Mouse (Mus musculus): ENCODE measurements at regions not wholly inside any gene's neighbourhood (a gene's known extent, or its start where the extent isn't known, plus 50 kb on each side); places are given as distances from the start of the nearest gene placed in this dataset.
A peak's percentile ranks its signal among the peaks of the same experiment; 100 is the strongest.

DNA sequence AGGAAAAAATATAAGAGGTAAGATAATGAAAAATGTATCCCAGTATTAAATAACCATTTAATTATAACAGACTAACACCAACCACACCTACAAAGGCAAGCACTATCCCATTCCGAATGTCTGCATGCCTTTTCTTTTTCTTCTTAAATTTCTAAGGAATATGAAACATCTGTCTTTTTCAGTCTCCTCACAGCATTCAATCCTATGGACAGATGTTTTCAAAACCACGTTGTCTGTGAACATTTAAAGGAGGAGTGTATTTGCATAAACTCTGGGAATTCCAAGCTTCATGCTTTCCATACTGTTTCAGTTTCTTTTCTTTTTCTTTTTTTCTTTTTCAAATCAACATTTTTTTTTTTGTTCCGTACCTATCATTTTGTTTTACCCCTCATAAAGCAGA is 1221.2 kb downstream of the Efnb2 start:
- H3K9me3 ChIP-seq (replicated peaks; ENCODE audit: control insufficient read depth, low read length): no peaks in the 10 kb centered on the region
- H3K27ac ChIP-seq (replicated peaks; ENCODE audit: low read depth, low read length): no peak overlapping the region
- no peak overlapping the region for H3K4me3 ChIP-seq (ENCODE audit: low read depth, low read length)
- peak; percentile 55 for DNase-seq (ENCODE audit: low spot score)
- no peaks in the 10 kb centered on the region for H3K36me3 ChIP-seq (replicated peaks; ENCODE audit: control insufficient read depth, insufficient read depth, low read depth, low read length)
- no peaks in the 10 kb centered on the region for H3K27me3 ChIP-seq (ENCODE audit: control insufficient read depth, insufficient read depth, low read length)
- no peak for ATAC-seq (replicated peaks; ENCODE audit: insufficient number of reproducible peaks, low FRiP score, low TSS enrichment, low read depth)
- H3K9ac ChIP-seq (replicated peaks; ENCODE audit: low read length): no peak overlapping the region
- WGBS: 26% methylated on average over 3 of the region's 3 CpGs
- no peaks in the 10 kb centered on the region for H3K4me1 ChIP-seq (ENCODE audit: control insufficient read depth, insufficient read depth, low read length)
- no peak overlapping the region for H3K4me2 ChIP-seq (ENCODE audit: low read depth, low read length)

DNA sequence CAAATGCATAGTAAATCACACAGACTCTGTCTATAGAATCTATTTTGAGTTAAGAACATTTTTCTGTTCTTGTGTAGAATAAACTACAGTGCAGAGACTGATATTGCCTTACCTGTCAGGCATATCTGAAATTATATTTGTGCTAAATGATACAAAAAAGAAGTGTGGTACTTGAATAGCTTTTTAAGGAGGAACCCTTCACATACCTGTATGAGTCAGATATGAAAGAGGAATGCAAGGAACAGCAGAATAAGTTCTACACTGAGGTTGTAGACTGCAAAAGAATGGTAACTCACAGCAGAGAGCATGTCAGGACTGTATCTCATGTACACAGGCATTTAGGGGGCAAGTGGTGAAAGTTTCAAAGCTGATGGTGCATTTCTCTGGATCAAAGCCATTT is 1230.6 kb downstream of the Efnb2 start:
- no peaks in the 10 kb centered on the region for H3K9me3 ChIP-seq (replicated peaks; ENCODE audit: control insufficient read depth, low read length)
- DNase-seq (ENCODE audit: low spot score) (no peak), ATAC-seq (replicated peaks; ENCODE audit: insufficient number of reproducible peaks, low FRiP score, low TSS enrichment, low read depth) (no peak)
- H3K27ac ChIP-seq (replicated peaks; ENCODE audit: low read depth, low read length): no peak overlapping the region
- H3K27me3 ChIP-seq (ENCODE audit: control insufficient read depth, insufficient read depth, low read length): no peaks in the 10 kb centered on the region
- H3K36me3 ChIP-seq (replicated peaks; ENCODE audit: control insufficient read depth, insufficient read depth, low read depth, low read length): no peaks in the 10 kb centered on the region
- H3K4me2 ChIP-seq (ENCODE audit: low read depth, low read length): no peak overlapping the region
- no peak overlapping the region for H3K9ac ChIP-seq (replicated peaks; ENCODE audit: low read length)
- H3K4me1 ChIP-seq (ENCODE audit: control insufficient read depth, insufficient read depth, low read length): no peaks in the 10 kb centered on the region
- no peak overlapping the region for H3K4me3 ChIP-seq (ENCODE audit: low read depth, low read length)

DNA sequence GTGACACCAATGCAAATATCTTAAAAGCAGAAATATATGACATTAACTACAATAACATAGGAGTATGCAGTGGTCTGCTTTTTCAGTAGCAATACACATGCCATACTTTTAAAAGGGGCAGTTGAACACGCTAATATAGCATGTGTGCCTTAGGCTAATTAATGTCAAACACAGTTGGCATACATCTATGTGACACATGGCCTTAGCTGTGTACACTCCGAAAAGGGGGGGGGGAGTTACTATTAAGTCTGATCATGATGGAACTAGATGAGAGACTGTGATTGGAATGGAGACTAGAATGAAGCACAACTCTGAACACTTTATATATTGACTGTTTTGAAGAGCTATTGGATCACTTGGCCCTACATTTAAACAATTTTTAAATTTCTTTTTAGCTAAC is 1262.9 kb downstream of the Efnb2 start:
- Histone ChIP-seq H3K27ac (replicated peaks; ENCODE audit: low read depth, low read length) (no peak overlapping the region), H3K27me3 (ENCODE audit: control insufficient read depth, insufficient read depth, low read length) (no peaks in the 10 kb centered on the region), H3K4me1 (ENCODE audit: control insufficient read depth, insufficient read depth, low read length) (no peaks in the 10 kb centered on the region), H3K4me3 (ENCODE audit: low read depth, low read length) (no peak overlapping the region), H3K4me2 (ENCODE audit: low read depth, low read length) (no peak overlapping the region), H3K36me3 (replicated peaks; ENCODE audit: control insufficient read depth, insufficient read depth, low read depth, low read length) (no peaks in the 10 kb centered on the region), H3K9ac (replicated peaks; ENCODE audit: low read length) (no peak overlapping the region), H3K9me3 (replicated peaks; ENCODE audit: control insufficient read depth, low read length) (no peaks in the 10 kb centered on the region)
- ATAC-seq (replicated peaks; ENCODE audit: insufficient number of reproducible peaks, low FRiP score, low TSS enrichment, low read depth) (no peak), DNase-seq (ENCODE audit: low spot score) (no peak)
- 84% methylated on average over 2 of the region's 2 CpGs for WGBS

DNA sequence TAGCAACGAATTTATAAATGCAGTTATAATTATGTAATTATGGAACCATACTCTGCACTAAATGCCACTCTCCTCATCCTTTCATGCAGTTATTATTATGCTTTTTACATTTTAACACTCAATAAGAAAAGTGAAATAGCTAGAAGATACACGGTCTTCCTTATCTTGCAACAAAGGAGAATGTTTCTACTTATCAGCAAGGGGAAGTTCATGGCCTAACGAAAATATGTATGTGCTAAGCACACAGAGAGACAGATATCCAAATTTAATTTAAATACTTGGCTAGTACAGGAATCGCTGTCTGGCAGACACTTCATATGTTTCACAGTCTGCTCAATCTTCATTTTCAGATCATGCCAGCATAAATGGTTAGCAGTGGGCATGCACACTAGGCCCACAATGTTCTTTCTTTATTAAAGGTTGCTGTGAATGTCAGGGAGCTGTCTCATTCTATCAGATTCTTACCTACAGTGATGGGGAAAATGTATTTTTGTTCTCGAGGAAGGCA is 1263.6 kb downstream of the Efnb2 start:
- no peaks in the 10 kb centered on the region for H3K27me3 ChIP-seq (ENCODE audit: control insufficient read depth, insufficient read depth, low read length)
- ATAC-seq (replicated peaks; ENCODE audit: insufficient number of reproducible peaks, low FRiP score, low TSS enrichment, low read depth): no peak
- no peak overlapping the region for H3K9ac ChIP-seq (replicated peaks; ENCODE audit: low read length)
- no peak overlapping the region for H3K4me2 ChIP-seq (ENCODE audit: low read depth, low read length)
- 80% methylated on average over 5 of the region's 5 CpGs for WGBS
- no peak overlapping the region for H3K4me3 ChIP-seq (ENCODE audit: low read depth, low read length)
- H3K9me3 ChIP-seq (replicated peaks; ENCODE audit: control insufficient read depth, low read length): no peaks in the 10 kb centered on the region
- no peaks in the 10 kb centered on the region for H3K36me3 ChIP-seq (replicated peaks; ENCODE audit: control insufficient read depth, insufficient read depth, low read depth, low read length)
- no peak overlapping the region for H3K27ac ChIP-seq (replicated peaks; ENCODE audit: low read depth, low read length)
- no peaks in the 10 kb centered on the region for H3K4me1 ChIP-seq (ENCODE audit: control insufficient read depth, insufficient read depth, low read length)
- no peak for DNase-seq (ENCODE audit: low spot score)
